Mouse (Mus musculus) limb, embryonic 14.5 days (tissue): Measurements from ENCODE around the gene Usp12. TPM values are rescaled to one million over a fixed set of nuclear protein-coding genes. Genes with fewer than 3 reads are reported as not detected.

ENCODE experiments used
- ATAC-seq: fragments of 200-750 bp; cut with Nextera tagmentation; 2 replicates; pipeline ENCODE4 v1.8.0; 2017; ENCODE audit warnings: low read depth, moderate number of reproducible peaks, moderate TSS enrichment; ENCODE audit not compliant: low FRiP score
- DNase-seq: peaks from one replicate; pipeline ENCODE4 v3.0.0-alpha.2; 2015; ENCODE audit warnings: low spot score
- H3K27ac ChIP-seq: fragments of 300-500 bp; sonication (generic); replicated peaks from 2 replicates; pipeline ENCODE4 v1.5.1; 2014; ENCODE audit warnings: low read depth, mild to moderate bottlenecking, low read length, moderate library complexity, mixed read lengths
- H3K27me3 ChIP-seq: fragments of 300-500 bp; sonication (generic); 2 replicates; pipeline ENCODE4 v1.6.1; 2014; ENCODE audit warnings: low read length, mixed read lengths; ENCODE audit not compliant: control insufficient read depth, insufficient read depth
- H3K36me3 ChIP-seq: fragments of 300-500 bp; sonication (generic); 2 replicates; pipeline ENCODE4 v1.6.1; 2014; ENCODE audit warnings: mild to moderate bottlenecking, low read length, moderate library complexity, mixed read lengths; ENCODE audit not compliant: control insufficient read depth, insufficient read depth
- H3K4me1 ChIP-seq: fragments of 300-500 bp; sonication (generic); 2 replicates; pipeline ENCODE4 v1.6.1; 2014; ENCODE audit warnings: antibody characterized with exemption, low read length, mixed read lengths; ENCODE audit not compliant: control insufficient read depth, insufficient read depth
- H3K4me2 ChIP-seq: fragments of 300-500 bp; sonication (generic); replicated peaks from 2 replicates; pipeline ENCODE4 v1.6.1; 2014; ENCODE audit warnings: low read depth, mild to moderate bottlenecking, low read length, moderate library complexity; ENCODE audit not compliant: severe bottlenecking
- H3K4me3 ChIP-seq: fragments of 300-500 bp; sonication (generic); replicated peaks from 2 replicates; pipeline ENCODE4 v1.5.1; 2014; ENCODE audit warnings: low read length
- H3K9ac ChIP-seq: fragments of 300-500 bp; sonication (generic); 2 replicates; pipeline ENCODE4 v1.6.1; 2014; ENCODE audit warnings: mild to moderate bottlenecking, low read depth, low read length, moderate library complexity; ENCODE audit not compliant: severe bottlenecking
- H3K9me3 ChIP-seq: fragments of 300-500 bp; sonication (generic); 2 replicates; pipeline ENCODE4 v1.6.1; 2016; ENCODE audit warnings: low read length; ENCODE audit not compliant: control insufficient read depth
- POLR2A ChIP-seq: fragments of 200-500 bp; IDR thresholded peaks from 2 replicates; pipeline ENCODE4 v1.8.0; 2012; ENCODE audit warnings: inconsistent platforms, mild to moderate bottlenecking, moderate library complexity, borderline replicate concordance; ENCODE audit not compliant: insufficient read depth, insufficient read length; ENCODE audit errors: extremely low read depth
- WGBS: fragments of 180-500 bp; shearing (Covaris S2); extraction: QIAGEN DNeasy Blood & Tissue Kit; methylation state at CpG from one replicate; pipeline ENCODE4 v1.1.7; 2014; 5-methylcytosine and 5-hydroxymethylcytosine counted together
- polyA plus RNA-seq, 2 experiments: library from polyadenylated mRNA; depleted of rRNA in 1 of 2; stranded (reverse) in 1 of 2; unstranded in 1 of 2; fragments of >200 nt; fragmentation: Nextera tagmentation in 1 of 2; extraction: Ambion mirVana in 1 of 2; gene quantifications; 2 replicates each; pipeline versions ENCODE4 v1.2.1 to v1.2.3; 2012 to 2014

Usp12 gene
- polyA plus RNA-seq, 2 experiments, result 11.1 to 22.8 TPM

DNA sequence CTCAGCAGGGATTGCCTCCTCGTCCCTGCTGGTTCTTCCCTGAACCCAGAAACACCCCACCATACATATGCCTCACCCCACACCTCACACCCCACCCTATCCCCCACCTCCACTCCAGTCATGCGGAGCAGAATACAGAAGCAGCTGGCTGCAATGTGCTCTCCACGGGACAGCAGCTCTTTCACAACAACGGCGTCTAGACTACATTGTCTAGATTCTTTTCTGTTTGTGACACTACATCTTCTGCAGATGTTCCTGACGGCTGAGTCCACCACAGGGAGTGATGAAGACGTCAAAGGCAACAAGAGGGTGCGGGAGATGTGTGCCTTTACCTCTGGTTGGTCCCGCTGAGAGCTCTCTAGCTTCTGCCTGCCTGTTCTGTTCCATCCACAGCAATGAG, 3.2 kb upstream of the Usp12 start:
- H3K27me3 ChIP-seq, result no peaks in the 10 kb centered on the region
- peaks cover 6% of the 10 kb centered on the region for H3K4me1 ChIP-seq
- no peak overlapping the region for H3K4me2 ChIP-seq
- H3K36me3 ChIP-seq, result no peaks in the 10 kb centered on the region
- no peak for ATAC-seq
- no peak overlapping the region; the same call in 1 of the 2 replicates for H3K9ac ChIP-seq
- DNase-seq, result no peak
- no peak overlapping the region for H3K4me3 ChIP-seq
- H3K27ac ChIP-seq, result no peak overlapping the region
- no peak for TF ChIP-seq POLR2A
- H3K9me3 ChIP-seq, result peaks cover 5% of the 10 kb centered on the region; the same call in 1 of the 2 replicates
- 62% methylated on average over 9 of the region's 9 CpGs for WGBS

DNA sequence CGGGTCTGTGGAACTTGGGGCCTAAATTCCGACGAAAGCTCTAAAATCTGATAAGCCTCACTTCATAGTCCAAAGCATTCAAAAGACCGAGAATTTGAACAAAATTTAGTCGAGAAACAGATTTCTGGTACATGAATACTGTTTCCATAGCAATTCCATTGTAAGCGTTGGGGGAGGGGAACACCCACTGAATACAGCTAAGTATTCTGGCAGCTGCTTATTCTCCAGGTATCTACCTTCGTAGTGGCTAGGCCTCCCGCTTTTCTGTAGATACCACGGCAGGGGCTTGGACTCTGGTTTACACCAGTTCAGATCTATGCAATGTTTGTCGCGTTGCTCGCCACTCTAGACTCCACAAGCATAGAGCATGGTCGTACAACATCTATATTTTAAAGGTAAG, 922 bp upstream of the Usp12 start:
- 73% methylated on average over 13 of the region's 13 CpGs for WGBS
- Histone ChIP-seq H3K4me2 (no peak overlapping the region), H3K36me3 (no peaks in the 10 kb centered on the region), H3K9me3 (no peaks in the 10 kb centered on the region), H3K27ac (no peak overlapping the region), H3K4me3 (no peak overlapping the region), H3K9ac (no peak overlapping the region), H3K4me1 (peaks cover 25% of the 10 kb centered on the region), H3K27me3 (no peaks in the 10 kb centered on the region)
- DNase-seq, result no peak
- no peak for TF ChIP-seq POLR2A
- no peak for ATAC-seq

DNA sequence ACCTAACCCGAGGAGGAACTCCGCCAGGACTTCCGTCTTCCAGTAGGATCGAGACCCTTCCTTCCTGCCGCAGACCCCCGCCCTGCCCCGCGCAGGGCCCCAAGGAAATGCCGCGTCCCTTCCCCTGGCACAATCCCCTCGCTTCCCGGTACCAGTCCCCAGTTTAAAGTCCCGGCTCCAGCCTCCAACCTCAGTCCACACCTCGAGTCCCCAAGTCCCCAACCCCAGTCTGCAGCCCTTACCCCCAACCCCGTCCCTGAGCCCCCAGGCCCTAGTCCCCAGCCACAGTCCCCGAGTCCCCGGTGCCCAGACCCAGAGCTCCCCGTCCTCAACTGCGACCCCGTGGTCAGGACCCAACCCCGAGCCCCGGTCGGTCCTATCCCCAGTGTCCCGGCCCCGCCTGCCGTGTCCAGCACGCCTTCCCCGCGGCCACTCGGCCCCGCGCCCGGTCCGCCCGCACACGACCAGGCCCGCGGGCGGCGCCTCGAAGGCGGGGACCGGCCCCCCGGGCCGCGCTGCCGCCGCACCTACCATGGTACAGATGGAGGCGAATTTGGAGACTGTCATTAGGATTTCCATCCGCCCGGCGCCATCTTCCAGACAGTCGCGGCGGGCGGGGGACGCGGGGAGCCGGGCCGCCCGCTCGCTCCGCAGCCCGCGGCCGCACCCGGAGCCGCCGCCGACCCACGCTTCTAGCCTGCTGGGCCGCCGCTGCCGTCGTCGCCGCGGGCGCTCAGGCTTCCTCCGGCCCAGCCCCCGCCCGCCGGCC, 538 bp downstream of the Usp12 start:
- peak overlapping the region; percentile 72 for H3K4me2 ChIP-seq
- peak overlapping the region; percentile 90 for H3K4me3 ChIP-seq
- no peak for TF ChIP-seq POLR2A
- H3K27me3 ChIP-seq, result no peaks in the 10 kb centered on the region
- peak overlapping the region; percentile 80 for H3K9ac ChIP-seq
- no peaks in the 10 kb centered on the region for H3K9me3 ChIP-seq
- peak overlapping the region; percentile 90 for H3K27ac ChIP-seq
- under 1% methylated on average over 56 of the region's 83 CpGs for WGBS
- peak; percentile 48 for ATAC-seq
- H3K36me3 ChIP-seq, result no peaks in the 10 kb centered on the region
- peaks cover 29% of the 10 kb centered on the region for H3K4me1 ChIP-seq
- no peak for DNase-seq

DNA sequence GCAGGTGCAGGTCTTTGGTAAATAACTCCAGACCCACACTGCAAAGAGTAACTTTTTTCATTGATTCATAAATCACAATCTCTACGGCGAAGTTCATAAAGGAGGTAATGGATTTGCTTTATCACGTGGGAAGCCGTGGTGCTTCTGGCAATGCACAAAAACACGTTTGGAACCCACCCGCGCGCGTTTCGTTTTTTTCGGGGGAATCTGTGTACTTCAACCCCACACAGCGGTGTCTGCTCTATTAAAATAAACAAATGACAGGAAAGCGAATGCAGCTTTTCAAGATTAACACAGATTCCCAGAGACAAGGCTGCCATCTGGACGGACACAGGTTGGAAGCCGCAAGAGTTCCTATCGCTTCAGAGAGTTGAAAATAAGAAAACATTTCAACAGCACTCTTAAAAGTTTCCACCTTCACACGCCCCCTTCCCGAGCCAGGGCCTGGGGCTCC, 1.1 kb downstream of the Usp12 start:
- H3K27me3 ChIP-seq, result no peaks in the 10 kb centered on the region
- no peak for ATAC-seq
- no peaks in the 10 kb centered on the region for H3K36me3 ChIP-seq
- peak overlapping the region; percentile 72 for H3K4me2 ChIP-seq
- H3K9ac ChIP-seq, result peak overlapping the region; percentile 80
- no peak for DNase-seq
- no peaks in the 10 kb centered on the region for H3K9me3 ChIP-seq
- H3K4me1 ChIP-seq, result peaks cover 29% of the 10 kb centered on the region
- H3K27ac ChIP-seq, result peak overlapping the region; percentile 90
- no peak for TF ChIP-seq POLR2A
- peak overlapping the region; percentile 90 for H3K4me3 ChIP-seq
- WGBS, result 3% methylated on average over 18 of the region's 18 CpGs

DNA sequence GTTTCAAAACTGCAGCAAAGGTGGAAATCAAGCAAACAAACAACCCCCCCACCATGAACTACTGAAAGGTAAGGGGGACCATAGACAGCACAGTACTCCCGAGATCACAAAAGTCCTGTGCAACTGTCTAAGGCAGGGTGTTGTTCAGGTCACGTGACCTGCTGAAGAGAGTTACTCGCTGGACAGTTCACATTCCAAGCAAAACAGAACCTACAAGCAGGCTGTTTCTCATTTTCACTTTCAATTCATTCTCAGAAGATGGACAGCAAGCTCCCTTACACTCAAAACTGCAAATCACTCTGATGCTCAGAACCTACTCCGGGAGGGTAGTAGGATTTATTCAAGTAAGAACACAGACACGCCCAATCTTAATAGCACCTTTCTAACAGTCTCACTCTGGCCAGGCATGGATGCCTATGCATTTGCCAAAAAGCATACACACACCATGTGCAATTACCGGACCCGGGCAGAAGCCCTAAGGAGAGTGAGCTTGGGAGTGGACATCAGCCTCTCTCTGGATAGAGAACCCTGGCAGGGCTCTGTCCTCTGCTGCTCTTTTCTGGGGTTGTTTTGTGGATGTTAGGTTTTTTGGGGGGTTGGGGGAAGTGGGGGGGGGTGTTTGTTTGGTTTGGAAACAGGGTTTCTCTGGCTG, 2.5 kb downstream of the Usp12 start:
- Histone ChIP-seq H3K27ac (no peak overlapping the region), H3K4me1 (peaks cover 29% of the 10 kb centered on the region), H3K27me3 (no peaks in the 10 kb centered on the region), H3K36me3 (no peaks in the 10 kb centered on the region), H3K4me3 (no peak overlapping the region), H3K4me2 (no peak overlapping the region), H3K9ac (no peak overlapping the region), H3K9me3 (no peaks in the 10 kb centered on the region)
- ATAC-seq, result no peak
- no peak for DNase-seq
- no peak for TF ChIP-seq POLR2A
- WGBS, result 73% methylated on average over 7 of the region's 7 CpGs
